Mouse (Mus musculus) testis, postnatal 14 days (tissue): ENCODE measurements around the gene Ccdc155.

Experiments used
- DNase-seq: peaks from one replicate; pipeline ENCODE4 v3.0.0; 2021; ENCODE audit warnings: low spot score

Gene Ccdc155

GRCm38 (mm10) chr7:45226421-45226820 is 21.7 kb upstream of the Ccdc155 start:
- DNase-seq, result no peak

GRCm38 (mm10) chr7:45224826-45225225 is 20.1 kb upstream of the Ccdc155 start:
- DNase-seq, result no peak

GRCm38 (mm10) chr7:45221680-45222079 is 17.0 kb upstream of the Ccdc155 start:
- DNase-seq, result no peak

- DNase-seq, result peak; percentile 46
Observed at GRCm38 (mm10) chr7:45216442-45217183, 11.9 kb upstream of the Ccdc155 start.

GRCm38 (mm10) chr7:45215673-45216441 is 11.2 kb upstream of the Ccdc155 start, which contains the start of gene Tead2:
Gene Tead2 (plus strand): TSS chr7:45215753.
- no peak for DNase-seq

- DNase-seq, result no peak
Observed at GRCm38 (mm10) chr7:45213708-45214107, 9.0 kb upstream of the Ccdc155 start.

- no peak for DNase-seq
Observed at GRCm38 (mm10) chr7:45212356-45212755, 7.7 kb upstream of the Ccdc155 start.

GRCm38 (mm10) chr7:45211851-45212251 is 7.2 kb upstream of the Ccdc155 start, which contains the start of gene Dkkl1:
Gene Dkkl1 (minus strand): TSS chr7:45212147.
- no peak for DNase-seq

GRCm38 (mm10) chr7:45211070-45211469 is 6.4 kb upstream of the Ccdc155 start:
- DNase-seq, result no peak

- no peak for DNase-seq
Observed at GRCm38 (mm10) chr7:45208260-45208659, 3.6 kb upstream of the Ccdc155 start.

GRCm38 (mm10) chr7:45202654-45203053 is 2.0 kb downstream of the Ccdc155 start:
- no peak for DNase-seq

GRCm38 (mm10) chr7:45198961-45199360 is 5.7 kb downstream of the Ccdc155 start:
- DNase-seq, result no peak

GRCm38 (mm10) chr7:45198435-45198834 is 6.3 kb downstream of the Ccdc155 start:
- no peak for DNase-seq

GRCm38 (mm10) chr7:45196994-45197393 is 7.7 kb downstream of the Ccdc155 start:
- DNase-seq, result no peak

GRCm38 (mm10) chr7:45196176-45196535 is 8.5 kb downstream of the Ccdc155 start:
- DNase-seq, result no peak

GRCm38 (mm10) chr7:45195341-45196175 is 9.1 kb downstream of the Ccdc155 start:
- DNase-seq, result no peak

- no peak for DNase-seq
Observed at GRCm38 (mm10) chr7:45193871-45194785, 10.6 kb downstream of the Ccdc155 start.

GRCm38 (mm10) chr7:45193406-45193805 is 11.3 kb downstream of the Ccdc155 start:
- DNase-seq, result no peak

- no peak for DNase-seq
Observed at GRCm38 (mm10) chr7:45192585-45193310, 11.9 kb downstream of the Ccdc155 start.

- no peak for DNase-seq
Observed at GRCm38 (mm10) chr7:45191803-45192363, 12.8 kb downstream of the Ccdc155 start.
